Mouse (Mus musculus) hindbrain, embryonic 11.5 days (tissue): Measurements from ENCODE around the gene Serpinb1b. TPM values are rescaled to one million over a fixed set of nuclear protein-coding genes. Genes with fewer than 3 reads are reported as not detected.
"Not testable (repeated sequence)": the region's sequence is repeated elsewhere in the genome, so short reads cannot be mapped to it uniquely, and the experiment has no call there.

Source experiments
- ATAC-seq: fragments of 200-750 bp; cut with Nextera tagmentation; 2 replicates; pipeline ENCODE4 v1.8.0; 2017; ENCODE audit warnings: mild to moderate bottlenecking, moderate TSS enrichment, moderate library complexity; ENCODE audit not compliant: low FRiP score
- DNase-seq: peaks from one replicate; pipeline ENCODE4 v3.0.0-alpha.2; 2015; ENCODE audit warnings: low spot score
- H3K27ac ChIP-seq: fragments of 300-500 bp; sonication (generic); 2 replicates; pipeline ENCODE4 v1.5.1; 2014; ENCODE audit warnings: mild to moderate bottlenecking, low read depth, low read length
- H3K27me3 ChIP-seq: fragments of 300-500 bp; sonication (generic); 2 replicates; pipeline ENCODE4 v1.6.1; 2014; ENCODE audit warnings: mild to moderate bottlenecking, low read length, moderate library complexity, mixed read lengths; ENCODE audit not compliant: control insufficient read depth, insufficient read depth
- H3K36me3 ChIP-seq: fragments of 300-500 bp; sonication (generic); 2 replicates; pipeline ENCODE4 v1.6.1; 2014; ENCODE audit warnings: mild to moderate bottlenecking, low read length, moderate library complexity, mixed read lengths; ENCODE audit not compliant: control insufficient read depth, insufficient read depth
- H3K4me1 ChIP-seq: fragments of 300-500 bp; sonication (generic); replicated peaks from 2 replicates; pipeline ENCODE4 v1.6.1; 2014; ENCODE audit warnings: low read length, mixed read lengths; ENCODE audit not compliant: control insufficient read depth, insufficient read depth
- H3K4me2 ChIP-seq: fragments of 300-500 bp; sonication (generic); replicated peaks from 2 replicates; pipeline ENCODE4 v1.6.1; 2014; ENCODE audit warnings: mild to moderate bottlenecking, low read depth, low read length
- H3K4me3 ChIP-seq: fragments of 300-500 bp; sonication (generic); 2 replicates; pipeline ENCODE4 v1.5.1; 2014; ENCODE audit warnings: low read depth, low read length
- H3K9ac ChIP-seq: fragments of 300-500 bp; sonication (generic); 2 replicates; pipeline ENCODE4 v1.6.1; 2014; ENCODE audit warnings: low read depth, low read length
- H3K9me3 ChIP-seq: fragments of 300-500 bp; sonication (generic); 2 replicates; pipeline ENCODE4 v1.6.1; 2016; ENCODE audit warnings: low read length; ENCODE audit not compliant: control insufficient read depth
- WGBS: fragments of 180-500 bp; shearing (Covaris S2); extraction: QIAGEN DNeasy Blood & Tissue Kit; methylation state at CpG from one replicate; pipeline ENCODE4 v1.1.7; 2014; 5-methylcytosine and 5-hydroxymethylcytosine counted together
- polyA plus RNA-seq: library from polyadenylated mRNA; unstranded; fragments of >200 nt; fragmentation: Nextera tagmentation; extraction: Ambion mirVana; gene quantifications from 2 replicates; pipeline ENCODE4 v1.2.1, GENCODE M21; 2014

Serpinb1b gene
- polyA plus RNA-seq = 4.1 and 6.2 TPM in 2 replicates

GRCm38 (mm10) chr13:33078056-33078705 lies at the start of gene Serpinb1b:
Serpinb1b (plus strand) TSS chr13:33078575.
- DNase-seq = no peak
- no peak within 1 kb of the TSS for H3K9ac ChIP-seq
- no peak within 1 kb of the TSS for H3K4me2 ChIP-seq

GRCm38 (mm10) chr13:33029478-33029877 lies 48.9 kb upstream of the Serpinb1b start:
- not testable (repeated sequence) for H3K9me3 ChIP-seq, H3K4me3 ChIP-seq, H3K9ac ChIP-seq, H3K36me3 ChIP-seq, H3K4me2 ChIP-seq, ATAC-seq, DNase-seq, H3K27ac ChIP-seq, H3K27me3 ChIP-seq, H3K4me1 ChIP-seq
- 100% methylated on average over 2 of the region's 2 CpGs for WGBS

More at GRCm38 (mm10) chr13:33078056-33078705, at the start of gene Serpinb1b:
- Histone ChIP-seq H3K36me3 (no peaks in the 10 kb centered on the region), H3K27ac (no peak within 1 kb of the TSS), H3K4me3 (no peak within 1 kb of the TSS), H3K27me3 (no peaks in the 10 kb centered on the region), H3K9me3 (no peaks in the 10 kb centered on the region), H3K4me1 (no peaks in the 10 kb centered on the region)
- ATAC-seq = no peak
- WGBS = 74% methylated on average over 3 of the region's 3 CpGs

- Histone ChIP-seq H3K4me1 (no peaks in the 10 kb centered on the region), H3K27ac (no peak overlapping the region), H3K9me3 (no peaks in the 10 kb centered on the region), H3K36me3 (no peaks in the 10 kb centered on the region), H3K4me2 (no peak overlapping the region), H3K9ac (no peak overlapping the region), H3K4me3 (no peak overlapping the region), H3K27me3 (no peaks in the 10 kb centered on the region)
- WGBS = 84% methylated on average over 2 of the region's 3 CpGs
- ATAC-seq (no peak), DNase-seq (no peak)
Measured at GRCm38 (mm10) chr13:33030281-33030680, 48.1 kb upstream of the Serpinb1b start.

- Histone ChIP-seq H3K9ac (no peak overlapping the region), H3K36me3 (no peaks in the 10 kb centered on the region), H3K27ac (no peak overlapping the region), H3K9me3 (no peaks in the 10 kb centered on the region), H3K4me1 (no peaks in the 10 kb centered on the region), H3K4me3 (no peak overlapping the region), H3K27me3 (no peaks in the 10 kb centered on the region), H3K4me2 (no peak overlapping the region)
- ATAC-seq (no peak), DNase-seq (no peak)
- 74% methylated on average over 1 of the region's 1 CpGs for WGBS
Measured at GRCm38 (mm10) chr13:33035506-33035905, 42.9 kb upstream of the Serpinb1b start.

GRCm38 (mm10) chr13:33043542-33043941 lies 34.8 kb upstream of the Serpinb1b start:
- H3K27me3 ChIP-seq = no peaks in the 10 kb centered on the region
- H3K9me3 ChIP-seq = no peaks in the 10 kb centered on the region
- H3K9ac ChIP-seq = no peak overlapping the region
- no peaks in the 10 kb centered on the region for H3K4me1 ChIP-seq
- H3K4me2 ChIP-seq = no peak overlapping the region
- no peak for DNase-seq
- no peak for ATAC-seq
- no peak overlapping the region for H3K4me3 ChIP-seq
- 100% methylated on average over 3 of the region's 3 CpGs for WGBS
- H3K27ac ChIP-seq = no peak overlapping the region
- H3K36me3 ChIP-seq = no peaks in the 10 kb centered on the region

- no peaks in the 10 kb centered on the region for H3K4me1 ChIP-seq
- H3K4me3 ChIP-seq = no peak overlapping the region
- no peak overlapping the region for H3K4me2 ChIP-seq
- no peaks in the 10 kb centered on the region for H3K9me3 ChIP-seq
- no peaks in the 10 kb centered on the region for H3K36me3 ChIP-seq
- H3K27me3 ChIP-seq = no peaks in the 10 kb centered on the region
- WGBS = 95% methylated on average over 2 of the region's 2 CpGs
- ATAC-seq = no peak
- no peak overlapping the region for H3K27ac ChIP-seq
- DNase-seq = no peak
- H3K9ac ChIP-seq = no peak overlapping the region
Measured at GRCm38 (mm10) chr13:33047234-33047633, 31.1 kb upstream of the Serpinb1b start.

- Histone ChIP-seq H3K4me3 (no peak overlapping the region), H3K4me2 (no peak overlapping the region), H3K27me3 (no peaks in the 10 kb centered on the region), H3K9ac (no peak overlapping the region), H3K27ac (no peak overlapping the region), H3K36me3 (no peaks in the 10 kb centered on the region), H3K9me3 (no peaks in the 10 kb centered on the region), H3K4me1 (no peaks in the 10 kb centered on the region)
- no peak for ATAC-seq
- no peak for DNase-seq
- 87% methylated on average over 4 of the region's 4 CpGs for WGBS
Measured at GRCm38 (mm10) chr13:33048187-33048586, 30.2 kb upstream of the Serpinb1b start.

GRCm38 (mm10) chr13:33051697-33052096 lies 26.7 kb upstream of the Serpinb1b start:
- H3K36me3 ChIP-seq = no peaks in the 10 kb centered on the region
- no peak for ATAC-seq
- H3K27me3 ChIP-seq = no peaks in the 10 kb centered on the region
- no peaks in the 10 kb centered on the region for H3K4me1 ChIP-seq
- H3K4me3 ChIP-seq = no peak overlapping the region
- H3K27ac ChIP-seq = no peak overlapping the region
- 65% methylated on average over 3 of the region's 3 CpGs for WGBS
- H3K9me3 ChIP-seq = no peaks in the 10 kb centered on the region
- DNase-seq = no peak
- H3K9ac ChIP-seq = no peak overlapping the region
- no peak overlapping the region for H3K4me2 ChIP-seq

- Histone ChIP-seq H3K36me3 (no peaks in the 10 kb centered on the region), H3K27ac (no peak overlapping the region), H3K4me1 (no peaks in the 10 kb centered on the region), H3K4me2 (no peak overlapping the region), H3K9ac (no peak overlapping the region), H3K9me3 (no peaks in the 10 kb centered on the region), H3K4me3 (no peak overlapping the region), H3K27me3 (no peaks in the 10 kb centered on the region)
- DNase-seq = no peak
- WGBS = 61% methylated on average over 1 of the region's 1 CpGs
- no peak for ATAC-seq
Measured at GRCm38 (mm10) chr13:33063048-33063447, 15.3 kb upstream of the Serpinb1b start.
